Comparison of ENCODE assay signal across 38 mouse cellular contexts in genomic region chr6:87063586-87063985, GRCm38 (mm10). TPM values are rescaled to one million over a fixed set of nuclear protein-coding genes. Genes with fewer than 3 reads are reported as not detected.
"Had no signal": no experiment of that assay in that cellular context is flagged by ENCODE, and none has a peak within 500 bp of the region (broad histone marks: within the 10 kb centered on the region; RNA-seq: fewer than 3 reads in every experiment).

No protein-coding gene starts in this region.

- H3K27me3 ChIP-seq: limb, embryonic 12.5 days; limb, embryonic 13.5 days; limb, embryonic 15.5 days; liver, embryonic 12.5 days; liver, embryonic 13.5 days; liver, embryonic 15.5 days; lung, embryonic 15.5 days; megakaryocyte, embryonic 14.5 days; midbrain, embryonic 12.5 days; midbrain, embryonic 13.5 days; midbrain, embryonic 15.5 days; neural tube, embryonic 12.5 days had no signal

- H3K4me3 ChIP-seq: limb, embryonic 10.5 days; limb, embryonic 12.5 days; limb, embryonic 13.5 days; limb, embryonic 15.5 days; liver, embryonic 12.5 days; liver, embryonic 13.5 days; liver, embryonic 15.5 days; lung, embryonic 15.5 days; megakaryocyte, embryonic 14.5 days; midbrain, embryonic 10.5 days; midbrain, embryonic 12.5 days; midbrain, embryonic 13.5 days; midbrain, embryonic 15.5 days; myocyte; neural tube, embryonic 12.5 days had no signal

- H3K9ac ChIP-seq: limb, embryonic 12.5 days; limb, embryonic 13.5 days; limb, embryonic 15.5 days; liver, embryonic 12.5 days; liver, embryonic 13.5 days; liver, embryonic 14.5 days; liver, embryonic 15.5 days; liver, postnatal 0 days; lung, embryonic 14.5 days; lung, embryonic 15.5 days; midbrain, embryonic 12.5 days; midbrain, embryonic 13.5 days; midbrain, embryonic 15.5 days; neural tube, embryonic 12.5 days had no signal

- ATAC-seq: liver, embryonic 12.5 days; liver, postnatal 0 days; lung, postnatal 0 days; midbrain, embryonic 13.5 days; midbrain, embryonic 15.5 days; midbrain, embryonic 16.5 days had no signal

- H3K4me1 ChIP-seq: limb, embryonic 10.5 days; limb, embryonic 12.5 days; limb, embryonic 13.5 days; limb, embryonic 15.5 days; lung, embryonic 15.5 days; midbrain, embryonic 10.5 days; midbrain, embryonic 12.5 days; midbrain, embryonic 13.5 days; midbrain, embryonic 15.5 days; neural tube, embryonic 12.5 days had no signal

- H3K9me3 ChIP-seq: limb, embryonic 10.5 days; limb, embryonic 12.5 days; limb, embryonic 13.5 days; limb, embryonic 15.5 days; liver, embryonic 12.5 days; liver, embryonic 13.5 days; liver, embryonic 15.5 days; lung, embryonic 15.5 days; megakaryocyte, embryonic 14.5 days; midbrain, embryonic 10.5 days; midbrain, embryonic 12.5 days; midbrain, embryonic 13.5 days; midbrain, embryonic 15.5 days; neural tube, embryonic 12.5 days had no signal

- DNase-seq: left cerebral cortex, postnatal 4 days; liver; liver, embryonic 13.5 days; liver, postnatal 0 days; lung, adult 18-20 months; lung, adult 2 months; lung, embryonic 14.5 days; lung, postnatal 10 days; lung, postnatal 14 days; lung, postnatal 36 days; lung, postnatal 4 days had no signal

- H3K27ac ChIP-seq: limb, embryonic 10.5 days; limb, embryonic 12.5 days; limb, embryonic 13.5 days; limb, embryonic 15.5 days; liver, embryonic 12.5 days; liver, embryonic 13.5 days; liver, embryonic 14.5 days; liver, embryonic 15.5 days; lung, embryonic 15.5 days; macrophage; midbrain, embryonic 10.5 days; midbrain, embryonic 12.5 days; midbrain, embryonic 13.5 days; midbrain, embryonic 15.5 days; neural tube, embryonic 12.5 days had no signal

- H3K4me2 ChIP-seq: limb, embryonic 12.5 days; limb, embryonic 13.5 days; limb, embryonic 15.5 days; liver, embryonic 11.5 days; liver, embryonic 12.5 days; liver, embryonic 13.5 days; liver, embryonic 15.5 days; lung, embryonic 14.5 days; lung, embryonic 15.5 days; midbrain, embryonic 12.5 days; midbrain, embryonic 13.5 days; midbrain, embryonic 15.5 days; neural tube, embryonic 12.5 days had no signal

RNA-seq across cellular contexts. Expression of gene D6Ertd527e, which starts 41.0 kb away (rescaled TPM):
- total RNA-seq: left cerebral cortex, postnatal 10 days; left cerebral cortex, postnatal 14 days; left cerebral cortex, postnatal 25 days; left cerebral cortex, postnatal 36 days; liver, adult 2 months; megakaryocyte progenitor cell, adult 5-6 weeks; megakaryocyte-erythroid progenitor cell, adult 5-6 weeks had no signal
- polyA plus RNA-seq: liver, adult 2 months; liver, embryonic 13.5 days; liver, embryonic 15.5 days; liver, embryonic 16.5 days; liver, postnatal 0 days; midbrain, embryonic 12.5 days; midbrain, embryonic 15.5 days had no signal
